Mouse (Mus musculus): Measurements from ENCODE around the gene Cysltr2. TPM values are rescaled to one million over a fixed set of nuclear protein-coding genes. Genes with fewer than 3 reads are reported as not detected.

The Cysltr2 gene
- not detected for total RNA-seq (2021)
- long read RNA-seq, experiment 1, result 0 reads
- long read RNA-seq, experiment 2, result 0 reads

DNA sequence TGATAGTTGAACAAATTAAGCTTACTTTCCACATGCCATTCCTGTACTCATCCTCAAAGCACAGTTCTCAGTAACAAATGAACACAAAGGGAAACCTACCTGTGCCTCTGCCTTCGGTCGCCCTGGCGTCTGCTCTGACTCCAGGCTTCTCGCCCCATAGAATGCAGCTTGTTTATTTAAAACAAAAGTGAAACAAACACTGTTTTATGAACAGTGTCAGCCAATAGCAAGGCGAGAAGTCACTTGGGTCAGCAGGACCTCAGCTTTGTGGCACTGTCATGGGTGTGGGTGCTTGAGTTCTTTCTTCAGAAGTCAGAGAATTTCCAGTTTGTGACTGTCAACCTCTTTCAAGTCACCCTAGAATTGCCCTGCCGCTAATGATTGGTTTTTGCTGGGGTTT is at the start of gene Cysltr2:
Gene Cysltr2, minus strand, starts transcription at position 178 of the 400 bp plus-strand sequence.
- intact Hi-C loops (cut with DNase I; ENCODE audit: low total_unique reads), result no loop called here
- DNase-seq, result no peak

DNA sequence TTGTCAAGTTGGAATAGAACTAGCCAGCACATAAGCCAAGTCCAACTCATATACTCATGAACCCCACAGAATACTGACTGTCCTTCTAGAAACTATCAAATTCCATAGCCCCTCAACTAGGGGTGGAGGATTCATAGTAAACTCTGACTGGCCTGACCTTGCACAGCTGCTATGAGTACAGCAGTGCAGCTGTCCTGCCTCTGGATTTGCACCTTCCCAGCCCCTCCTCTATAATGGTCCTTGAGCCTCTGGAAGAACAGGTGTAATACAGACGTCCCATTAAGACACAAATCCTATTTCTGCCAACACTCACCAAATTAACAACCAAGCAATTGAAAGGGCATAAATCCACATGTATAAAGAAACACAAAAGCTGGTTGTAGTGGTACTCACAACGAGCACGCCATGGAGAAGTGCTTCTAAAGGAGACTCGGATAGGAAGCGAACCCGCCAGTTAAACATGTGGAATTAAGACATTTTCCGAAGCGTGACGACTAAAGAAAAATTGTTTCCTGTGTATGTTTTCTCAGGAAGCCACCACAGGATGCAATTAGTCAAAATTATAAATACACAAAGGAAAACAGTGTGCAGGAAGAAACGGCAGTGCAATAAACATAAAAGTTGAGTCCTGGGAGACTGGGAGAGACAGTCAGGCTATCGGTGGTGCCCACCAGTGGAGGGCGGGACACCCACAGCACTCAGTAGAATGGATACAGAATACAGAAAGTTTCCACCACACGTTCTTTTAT is 46.1 kb upstream of the Cysltr2 start:
- intact Hi-C loops (cut with DNase I; ENCODE audit: low total_unique reads), result no loop called here
- DNase-seq, result no peak

DNA sequence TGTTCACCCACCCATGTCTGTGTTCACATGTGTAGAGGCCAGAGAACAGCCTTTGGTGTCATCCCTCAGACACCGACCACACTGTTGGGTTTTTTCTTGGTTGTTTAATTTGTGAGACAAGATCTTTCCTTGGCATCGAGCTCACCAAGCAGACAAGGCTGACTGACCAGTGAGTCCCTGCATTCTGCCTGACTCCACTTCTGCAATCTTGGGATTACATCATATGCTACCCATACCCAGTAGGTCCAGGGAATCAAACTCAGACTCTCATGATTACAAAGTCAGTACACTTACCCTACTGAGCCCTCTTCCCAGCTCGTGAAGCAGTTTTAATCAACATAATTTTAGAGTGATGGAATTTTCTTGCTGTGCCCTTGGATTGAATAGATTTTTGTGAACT is 44.0 kb upstream of the Cysltr2 start:
- no peak for DNase-seq
- intact Hi-C loops (cut with DNase I; ENCODE audit: low total_unique reads), result no loop called here

DNA sequence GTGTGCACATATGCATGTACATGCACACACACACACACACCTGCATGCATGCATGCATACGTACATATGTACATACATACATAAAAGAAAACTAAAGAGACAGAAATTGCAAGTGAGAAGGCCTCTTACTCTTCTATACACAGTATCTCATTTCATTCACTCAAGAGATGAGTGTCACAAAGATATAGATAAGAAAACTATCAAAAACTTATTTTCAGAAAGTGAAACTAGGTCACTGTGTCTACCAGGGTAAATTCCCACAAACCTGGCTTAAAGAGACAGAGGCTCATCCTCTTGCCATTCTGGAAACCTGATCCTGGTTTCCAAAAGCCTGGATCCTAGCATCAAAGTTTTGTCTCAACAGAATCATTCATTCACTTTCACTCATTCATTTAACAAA is 39.3 kb upstream of the Cysltr2 start:
- intact Hi-C loops (cut with DNase I; ENCODE audit: low total_unique reads), result no loop called here
- DNase-seq, result no peak

DNA sequence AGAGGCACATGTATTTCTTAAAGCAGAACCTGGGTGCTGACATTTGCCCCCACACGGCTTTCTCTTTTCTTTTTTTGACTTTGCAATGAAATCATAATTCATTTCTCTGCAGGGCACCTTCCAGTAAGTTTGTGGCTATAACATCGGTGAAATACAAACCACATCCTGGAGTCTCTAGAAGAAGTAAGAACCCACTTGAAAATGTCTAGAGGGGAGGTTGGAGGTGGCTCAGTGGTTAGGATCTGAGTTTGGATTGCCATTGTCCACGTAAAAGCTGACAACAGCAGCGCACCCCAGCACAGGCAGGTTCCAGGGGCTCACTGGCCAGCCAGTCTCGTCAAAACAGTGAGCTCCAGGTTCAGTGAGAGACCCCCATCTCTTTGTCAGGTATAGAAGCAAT is 38.8 kb upstream of the Cysltr2 start:
- DNase-seq, result no peak
- intact Hi-C loops (cut with DNase I; ENCODE audit: low total_unique reads), result no loop called here

DNA sequence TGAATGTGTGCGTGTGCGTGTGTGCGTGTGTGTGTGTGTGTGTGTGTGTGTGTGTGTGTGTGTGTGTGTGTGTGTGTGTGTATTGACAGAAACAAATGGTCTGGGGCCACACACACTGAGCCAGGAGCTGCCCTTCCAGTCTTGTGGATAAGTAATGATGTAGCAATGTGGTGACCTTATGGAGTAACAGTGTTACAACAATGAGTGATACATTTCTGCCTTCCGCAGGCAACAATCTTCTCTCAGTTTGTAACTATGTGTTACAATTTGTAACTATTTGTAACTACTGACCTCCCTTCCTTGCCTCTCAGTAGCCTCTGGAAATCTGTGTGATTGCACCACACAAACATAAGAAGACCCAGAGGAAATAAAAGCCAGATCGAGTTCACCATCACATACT is 38.3 kb upstream of the Cysltr2 start:
- DNase-seq, result no peak
- intact Hi-C loops (cut with DNase I; ENCODE audit: low total_unique reads), result no loop called here

DNA sequence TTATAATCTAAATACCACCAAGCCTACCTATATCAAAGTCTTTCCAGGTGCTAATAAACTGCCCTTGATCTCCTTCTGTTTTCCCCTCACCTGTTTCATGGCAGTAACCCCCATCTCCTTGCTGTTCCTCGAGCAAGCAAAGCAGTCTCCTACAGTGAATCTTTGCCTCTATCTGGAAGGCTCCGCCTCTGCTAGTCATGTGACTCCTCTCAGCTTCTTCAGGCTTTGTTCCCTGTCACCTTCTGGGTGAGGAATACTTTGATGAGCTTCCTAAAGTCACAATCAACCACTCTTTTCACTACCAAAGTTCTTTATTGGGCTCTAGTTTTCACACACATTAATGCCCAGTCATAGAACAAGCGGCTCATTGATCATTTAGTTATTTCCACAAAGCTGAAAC is 37.5 kb upstream of the Cysltr2 start:
- intact Hi-C loops (cut with DNase I; ENCODE audit: low total_unique reads), result no loop called here
- DNase-seq, result no peak

DNA sequence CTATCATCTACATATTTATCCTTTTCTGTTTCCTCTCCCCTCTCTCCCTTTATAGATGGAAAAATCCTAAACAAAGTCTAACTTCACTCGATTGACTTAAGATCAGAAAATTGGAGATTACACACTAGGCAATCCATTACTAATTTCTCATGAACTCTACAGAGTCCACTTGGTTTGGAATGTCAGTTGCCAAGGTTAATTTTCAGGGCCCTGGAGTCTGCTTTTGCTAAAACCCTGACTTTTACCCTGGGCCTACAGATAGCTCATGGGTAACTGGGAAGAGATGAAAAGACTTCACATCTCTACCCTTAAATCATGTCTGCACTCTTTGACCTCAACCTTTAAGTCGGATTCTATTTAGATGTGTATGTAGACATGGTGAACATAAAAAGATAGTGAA is 34.6 kb upstream of the Cysltr2 start:
- no peak for DNase-seq
- intact Hi-C loops (cut with DNase I; ENCODE audit: low total_unique reads), result no loop called here

DNA sequence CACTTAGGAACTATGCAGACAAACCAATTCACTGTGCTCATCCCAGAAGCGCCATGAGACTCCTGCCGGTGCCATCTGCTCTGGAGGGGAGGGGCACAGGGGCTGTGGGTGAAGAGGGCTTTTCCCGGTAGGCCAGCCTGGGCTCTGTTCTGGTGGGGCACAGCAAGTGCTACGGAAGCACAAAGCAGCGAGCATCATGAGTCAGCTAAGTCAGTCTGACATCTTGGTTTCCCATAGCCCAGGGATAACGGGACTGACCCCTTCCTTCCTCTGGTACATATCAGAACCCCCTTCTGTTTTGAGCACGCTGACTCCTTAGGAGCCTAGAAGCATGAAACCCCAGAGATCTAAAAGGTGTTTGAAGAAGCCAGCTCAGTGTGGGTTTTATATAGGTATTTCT is 15.5 kb upstream of the Cysltr2 start:
- DNase-seq, result no peak
- intact Hi-C loops (cut with DNase I; ENCODE audit: low total_unique reads), result no loop called here

DNA sequence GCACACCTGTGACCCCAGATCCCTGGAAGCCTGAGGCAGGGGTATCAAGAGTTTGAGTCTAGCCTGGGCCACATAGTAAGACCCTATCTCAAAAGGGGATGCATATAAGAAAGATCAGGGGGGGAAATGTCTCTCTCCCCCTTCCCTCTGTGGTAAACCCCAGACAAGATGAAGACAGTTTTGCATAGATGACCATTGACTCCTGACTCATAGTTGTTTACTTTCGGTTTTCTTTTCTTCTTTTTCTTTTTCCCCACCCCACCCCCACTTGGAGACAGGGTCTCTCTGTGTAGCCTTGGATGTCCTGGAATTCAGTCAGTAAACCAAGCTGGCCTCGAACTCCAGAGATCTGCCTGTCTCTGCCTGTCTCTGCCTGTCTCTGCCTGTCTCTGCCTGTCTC is 9.8 kb upstream of the Cysltr2 start:
- intact Hi-C loops (cut with DNase I; ENCODE audit: low total_unique reads), result no loop called here
- no peak for DNase-seq

DNA sequence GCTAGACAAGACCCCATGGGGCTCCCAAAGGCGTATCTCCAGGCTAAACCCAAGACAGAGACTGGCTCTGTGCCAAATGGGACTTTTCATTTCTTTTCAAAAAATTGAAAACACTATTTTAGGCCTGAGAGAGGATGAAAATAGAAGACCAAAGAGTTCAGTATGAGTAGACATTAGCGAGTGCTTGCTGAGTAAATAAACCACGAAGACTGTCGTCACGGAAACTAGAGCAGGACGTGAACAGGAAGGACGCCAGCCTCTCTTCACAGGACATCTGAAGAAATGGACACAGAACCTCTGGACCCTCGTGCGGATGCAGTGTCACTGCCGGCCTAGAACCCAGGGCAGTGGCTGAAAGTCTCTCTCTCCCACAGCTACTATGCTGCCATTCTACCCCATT is 8.8 kb upstream of the Cysltr2 start:
- intact Hi-C loops (cut with DNase I; ENCODE audit: low total_unique reads), result no loop called here
- no peak for DNase-seq

DNA sequence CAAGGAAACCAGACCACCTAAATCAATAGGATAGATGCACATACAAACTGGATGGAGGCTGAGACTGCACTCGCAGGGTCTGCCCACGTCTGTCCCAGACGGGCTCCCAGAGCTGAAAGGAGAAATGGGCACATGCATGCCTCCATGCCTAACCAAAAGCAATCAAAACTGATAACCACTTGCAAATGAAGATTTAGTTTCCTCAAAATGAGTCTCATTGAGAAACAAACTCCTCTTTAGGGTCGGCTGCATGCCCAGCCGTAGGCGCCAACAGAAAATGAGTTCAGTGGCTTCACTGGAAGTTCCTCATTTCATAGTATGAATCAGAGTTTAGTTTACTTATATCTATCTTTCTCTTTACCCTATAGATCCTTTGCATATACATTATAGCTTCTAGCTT is 7.9 kb upstream of the Cysltr2 start:
- DNase-seq, result no peak
- intact Hi-C loops (cut with DNase I; ENCODE audit: low total_unique reads), result no loop called here

DNA sequence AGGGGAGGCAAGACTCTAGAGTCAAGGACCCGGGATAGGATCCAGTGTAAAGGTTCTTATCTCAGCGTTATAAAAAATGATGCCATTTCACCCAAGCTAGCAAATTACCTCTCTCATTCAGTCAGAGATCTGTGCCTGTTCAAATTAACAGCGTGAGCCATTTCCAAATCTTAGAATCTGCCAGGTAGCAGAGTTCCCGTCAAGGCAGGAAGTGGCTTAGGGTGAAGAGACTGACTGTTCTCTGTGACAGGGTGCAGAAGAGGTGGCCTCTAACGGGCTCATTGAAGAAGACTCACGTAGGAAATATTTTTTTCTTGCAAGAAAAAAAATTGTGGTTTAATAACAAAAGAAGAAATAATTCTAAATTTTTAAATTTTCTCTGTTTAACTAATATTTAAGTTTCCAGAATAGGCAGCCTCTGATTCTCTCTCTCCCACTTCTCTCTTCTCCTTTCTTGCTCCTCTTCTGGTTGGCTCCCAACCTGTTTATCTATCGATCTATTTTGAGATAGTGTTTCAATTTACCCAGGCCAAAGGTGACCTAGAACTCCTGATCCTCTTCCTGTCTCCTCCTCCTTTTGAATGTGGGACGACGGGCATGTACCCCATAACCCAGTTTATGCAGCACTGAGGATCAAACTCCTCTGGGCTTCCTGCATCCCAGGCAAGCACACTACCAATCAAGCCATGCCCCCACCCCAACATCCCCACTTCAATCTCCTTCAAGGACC is 3.5 kb downstream of the Cysltr2 start:
- DNase-seq, result no peak
- intact Hi-C loops (cut with DNase I; ENCODE audit: low total_unique reads), result no loop called here

DNA sequence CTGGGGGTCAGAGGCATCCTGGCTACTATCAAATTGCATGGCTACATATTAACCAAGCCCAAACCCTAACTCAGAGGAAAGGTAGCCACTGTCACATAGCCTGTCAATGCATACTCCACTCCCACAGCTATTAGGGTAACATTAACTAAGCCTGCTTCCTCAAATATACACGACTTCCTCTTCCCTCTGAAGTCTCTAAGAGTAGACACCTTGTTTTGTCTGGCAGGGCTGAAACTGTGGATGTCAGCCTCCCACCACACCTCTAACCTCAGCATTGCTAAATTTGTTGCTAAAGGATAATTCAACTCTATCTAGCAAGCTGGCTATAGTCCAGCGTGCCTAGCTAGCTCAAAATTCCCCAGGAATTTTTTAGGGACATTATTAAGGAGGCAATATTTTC is 7.2 kb downstream of the Cysltr2 start:
- intact Hi-C loops (cut with DNase I; ENCODE audit: low total_unique reads), result no loop called here
- no peak for DNase-seq

DNA sequence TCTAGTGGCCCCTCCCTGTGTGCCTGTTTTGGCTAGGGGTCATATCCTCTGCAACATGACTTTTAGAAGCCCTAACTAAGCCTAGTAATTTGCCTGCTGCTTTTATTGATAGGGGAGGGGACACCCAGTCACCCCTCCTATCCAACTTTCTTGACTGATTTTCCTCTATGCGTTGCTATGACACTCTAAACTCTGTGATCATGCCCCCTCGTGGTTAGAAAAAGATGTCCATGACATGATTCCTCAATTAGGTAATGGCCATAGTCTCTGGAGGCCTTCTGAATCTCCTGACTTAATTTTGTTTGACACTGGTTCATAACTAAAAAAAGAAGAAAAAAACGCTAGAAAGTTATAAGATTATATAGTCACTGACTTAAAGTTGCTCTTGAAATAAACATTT is 15.6 kb downstream of the Cysltr2 start:
- intact Hi-C loops (cut with DNase I; ENCODE audit: low total_unique reads), result no loop called here
- DNase-seq, result no peak

DNA sequence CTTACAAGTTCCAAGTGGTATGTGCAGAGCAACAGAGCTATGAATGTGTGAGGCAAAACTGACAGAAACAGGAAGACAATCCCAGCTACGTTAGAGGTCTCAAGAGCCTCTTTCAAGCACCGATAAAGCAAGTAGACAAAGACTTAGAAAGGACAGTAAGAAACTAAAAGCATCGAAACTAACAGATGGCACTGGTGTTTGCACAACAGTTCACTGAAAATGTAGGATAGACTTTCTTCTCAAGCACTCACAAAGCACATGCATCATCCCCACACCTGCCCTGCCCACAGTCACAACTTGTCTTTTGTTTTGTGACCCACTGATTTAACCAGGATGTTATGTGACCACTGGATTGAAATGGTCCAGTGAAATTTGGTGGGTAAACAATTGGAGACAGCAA is 17.7 kb downstream of the Cysltr2 start:
- intact Hi-C loops (cut with DNase I; ENCODE audit: low total_unique reads), result no loop called here
- no peak for DNase-seq

DNA sequence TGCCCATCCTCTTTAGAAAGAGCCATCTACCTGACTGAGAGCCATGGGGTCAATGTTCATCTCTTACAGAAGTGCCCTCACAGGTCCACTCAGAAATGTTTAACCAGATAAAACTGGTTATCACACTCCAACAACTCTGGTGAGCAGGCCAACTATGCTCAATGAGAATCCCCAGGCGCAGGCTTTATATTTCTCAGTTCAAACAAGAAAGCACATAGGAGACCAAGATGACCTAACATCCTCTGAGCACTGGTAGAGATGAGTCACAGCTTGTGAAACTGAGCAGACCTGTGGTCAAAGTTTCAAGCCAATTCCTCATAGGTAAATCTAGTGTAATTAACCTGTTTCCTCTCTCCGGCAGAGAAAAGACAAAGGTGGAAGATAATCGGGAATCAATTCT is 31.6 kb downstream of the Cysltr2 start:
- intact Hi-C loops (cut with DNase I; ENCODE audit: low total_unique reads), result no loop called here
- no peak for DNase-seq

DNA sequence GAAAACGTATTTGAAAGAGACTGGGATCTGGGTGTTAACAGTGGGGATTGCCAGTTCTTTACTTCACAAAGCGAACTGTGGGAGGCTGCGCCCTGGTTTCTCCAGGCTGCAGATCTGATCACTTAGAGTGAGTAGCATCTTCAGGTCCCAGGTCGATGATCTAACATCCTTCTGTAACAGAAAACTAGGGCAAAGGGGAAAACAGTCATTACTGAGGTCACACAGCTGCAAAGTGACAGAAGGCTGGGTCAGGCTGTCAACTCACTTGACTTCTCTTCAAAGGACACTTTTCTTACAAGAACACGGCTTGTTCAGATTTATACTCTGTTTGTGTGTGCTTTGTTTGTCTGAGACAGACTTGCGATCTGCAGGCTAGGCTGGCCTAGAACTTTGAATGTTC is 33.5 kb downstream of the Cysltr2 start:
- DNase-seq, result no peak
- intact Hi-C loops (cut with DNase I; ENCODE audit: low total_unique reads), result no loop called here

DNA sequence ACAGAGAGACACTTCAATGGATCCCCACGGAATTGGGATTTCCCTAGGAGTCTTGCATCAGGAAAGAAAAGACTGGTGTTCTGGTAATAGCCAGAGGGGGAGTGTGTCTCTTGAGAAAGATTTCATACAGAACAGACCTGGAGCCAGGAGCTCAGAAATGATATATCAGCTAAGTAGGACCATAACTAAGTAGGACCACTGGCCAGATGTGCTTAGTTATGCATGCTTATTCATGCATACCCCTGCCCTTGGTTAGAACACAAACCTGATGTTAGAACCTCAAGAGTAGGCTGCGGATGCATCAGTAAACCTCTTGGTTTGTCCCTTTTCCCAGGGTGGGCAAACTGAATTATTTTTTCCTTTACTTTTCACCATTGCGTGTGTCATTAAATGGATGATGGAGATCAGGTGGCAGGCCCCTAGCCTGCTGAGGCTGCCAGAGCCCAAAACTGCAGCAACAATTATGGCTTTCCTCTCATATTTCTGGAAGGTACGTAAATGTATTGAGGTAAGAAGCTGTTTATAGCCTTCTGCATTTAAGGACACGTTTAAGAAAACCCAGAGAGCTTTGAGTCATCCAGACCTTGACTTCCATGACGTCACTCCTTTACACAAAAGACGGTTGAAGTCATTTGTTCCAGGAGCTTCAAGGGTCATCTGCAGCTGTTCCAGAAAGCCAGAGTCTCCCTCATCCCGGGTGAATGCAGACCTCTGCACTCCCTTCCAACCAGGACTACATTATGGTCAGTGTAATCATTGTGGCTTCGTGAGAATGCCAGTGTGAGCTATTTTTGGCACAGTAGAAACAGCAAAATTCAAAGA is 35.0 kb downstream of the Cysltr2 start:
- intact Hi-C loops (cut with DNase I; ENCODE audit: low total_unique reads), result no loop called here
- DNase-seq, result no peak

DNA sequence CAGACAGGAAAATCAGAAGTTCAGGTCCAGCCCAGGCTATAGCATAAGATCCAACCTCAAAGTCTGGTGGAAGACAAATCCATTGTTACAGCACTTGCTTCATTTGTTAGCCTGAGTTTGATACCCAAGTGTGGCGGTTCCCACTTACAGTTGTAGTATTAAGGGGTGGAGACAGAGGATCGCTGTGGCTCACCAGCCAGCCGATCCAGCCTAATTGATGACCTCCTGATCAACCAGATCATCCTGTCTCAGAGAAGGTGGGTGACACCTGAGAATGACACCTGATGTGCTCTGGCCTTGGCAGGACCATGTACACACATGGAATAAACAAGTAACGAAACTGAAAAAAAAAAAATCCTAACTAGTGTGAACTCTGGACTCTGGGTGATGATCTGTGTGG is 47.1 kb downstream of the Cysltr2 start:
- intact Hi-C loops (cut with DNase I; ENCODE audit: low total_unique reads), result no loop called here
- DNase-seq, result no peak

DNA sequence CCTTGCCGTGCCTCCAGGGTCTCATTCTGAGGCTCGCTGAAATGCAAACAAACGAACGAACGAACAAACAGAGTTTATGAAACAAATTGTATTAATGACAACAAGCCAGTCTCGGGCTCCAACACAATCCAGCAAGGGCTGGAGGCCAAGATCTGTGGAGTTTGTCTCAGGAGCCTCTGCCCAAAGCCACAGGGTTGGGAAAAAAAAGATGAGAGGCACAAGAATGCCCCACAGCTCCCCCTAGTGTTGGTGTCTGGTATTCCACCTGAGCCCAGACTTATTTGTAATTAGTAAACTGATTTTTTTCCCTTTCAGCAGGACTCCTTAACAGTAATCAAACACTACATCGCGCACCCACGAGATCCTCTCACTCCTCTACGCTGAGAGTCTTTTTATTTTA is 48.6 kb downstream of the Cysltr2 start:
- intact Hi-C loops (cut with DNase I; ENCODE audit: low total_unique reads), result no loop called here
- DNase-seq, result peak; percentile 62
